Mouse (Mus musculus): ENCODE data around the gene Tmem268.

Tmem268 gene

DNA sequence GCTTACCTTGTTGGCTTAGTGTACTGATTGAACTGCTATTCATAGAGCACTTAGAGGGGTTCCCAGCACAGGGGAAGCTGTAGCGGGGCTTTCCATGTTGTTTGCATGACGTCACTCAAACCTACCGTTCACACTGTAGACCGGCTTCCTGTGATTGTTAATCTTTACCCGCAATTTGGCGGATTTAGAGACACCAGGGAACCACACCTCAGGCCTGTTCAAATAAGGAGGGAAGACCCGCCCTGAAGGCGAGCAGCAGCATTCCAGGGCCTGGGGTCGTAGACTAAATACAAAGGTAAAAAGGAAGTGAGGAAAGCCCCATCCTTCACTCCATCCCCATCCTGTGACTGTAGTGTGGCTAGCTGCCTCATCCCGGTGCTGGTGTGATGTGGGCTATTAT is 36.7 kb downstream of the Tmem268 start:
- peak in 1 of 2 experiments; percentile 13 for DNase-seq (ENCODE audit: low read depth in 2 of 2, low spot score in 2 of 2)

DNA sequence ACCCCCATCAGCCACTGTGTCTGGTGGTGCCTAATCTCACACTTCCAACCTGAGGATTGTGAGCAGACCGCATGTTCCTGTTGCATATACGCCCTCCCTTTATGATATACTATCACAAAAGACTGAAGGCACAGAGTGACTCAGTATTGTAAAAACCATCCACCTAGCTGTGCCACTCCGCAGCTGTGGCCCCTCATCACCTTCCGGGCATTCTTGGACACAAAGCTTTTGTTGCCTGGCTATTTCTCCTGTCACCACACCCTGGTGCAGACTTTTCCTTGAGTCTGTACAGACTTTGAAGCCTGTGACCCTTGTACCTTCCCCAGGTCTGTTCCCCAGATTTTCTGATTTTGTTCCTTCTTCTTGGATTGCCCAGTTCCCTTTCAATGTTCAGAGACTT is 37.4 kb downstream of the Tmem268 start:
- no peak for DNase-seq (ENCODE audit: low read depth in 2 of 2, low spot score in 2 of 2)

DNA sequence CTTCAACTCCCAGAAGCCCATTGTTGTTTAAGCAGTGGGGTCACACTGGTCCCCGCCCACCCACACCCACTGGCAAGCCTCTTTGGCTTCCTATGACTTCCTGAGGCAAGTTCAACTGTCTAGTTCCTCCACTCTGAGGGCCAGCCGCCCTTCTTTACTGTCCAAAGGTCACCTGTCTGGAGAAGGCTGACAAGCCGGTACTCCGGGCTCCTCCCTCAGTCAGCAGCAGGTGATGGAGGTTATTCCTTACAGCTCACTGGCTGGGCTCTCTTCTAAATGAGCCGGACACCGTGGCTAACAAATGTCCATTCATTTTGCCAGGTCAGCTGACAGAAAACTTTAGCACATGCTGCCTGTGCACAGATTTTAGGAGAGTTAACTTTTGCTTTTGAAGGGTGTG is 42.2 kb downstream of the Tmem268 start:
- DNase-seq (ENCODE audit: low read depth in 2 of 2, low spot score in 2 of 2): no peak

DNA sequence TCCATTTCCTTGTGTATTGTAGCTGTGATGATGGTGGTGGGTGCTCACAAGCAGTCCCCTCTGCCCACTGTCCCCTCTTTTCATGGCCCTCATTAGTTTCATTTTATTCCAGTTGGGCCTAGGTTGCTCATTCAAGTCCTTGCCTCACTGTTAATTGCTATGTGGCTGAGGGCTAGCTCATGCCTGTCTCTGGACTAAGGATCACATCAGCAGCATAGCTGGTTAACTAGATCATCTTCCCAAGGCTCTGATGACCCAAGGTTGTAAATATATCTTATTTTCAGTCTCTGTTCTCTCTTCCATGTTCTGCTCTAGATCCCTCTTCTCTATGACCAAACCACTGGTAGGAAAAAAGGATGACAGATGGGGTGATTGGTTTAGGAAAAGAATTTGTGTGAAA is 42.7 kb downstream of the Tmem268 start:
- DNase-seq (ENCODE audit: low read depth in 2 of 2, low spot score in 2 of 2): no peak

DNA sequence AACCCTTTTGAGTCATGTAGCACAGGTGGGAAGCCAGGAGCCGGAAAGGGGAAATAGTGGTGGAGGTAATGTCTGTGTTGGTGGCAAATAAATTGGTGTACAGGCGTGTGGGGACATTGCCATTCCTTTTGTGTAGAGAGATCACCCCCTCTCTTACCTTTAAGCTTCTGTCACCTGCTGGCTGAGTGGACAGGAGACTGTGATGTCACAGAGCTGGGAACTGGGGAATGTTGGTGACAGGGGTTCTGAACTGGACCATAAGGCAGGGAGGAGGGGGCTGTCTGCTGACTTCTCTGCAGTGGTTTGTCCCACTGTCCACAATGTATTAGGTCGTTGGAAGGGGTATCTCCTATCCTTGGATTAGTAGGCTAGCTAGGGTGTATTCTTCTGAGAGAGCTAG is 46.4 kb downstream of the Tmem268 start, which contains the start of gene Gm11213:
Gene Gm11213 (minus strand): TSS at position 317 of the 400 bp plus-strand sequence.
- no peak for DNase-seq (ENCODE audit: low read depth in 2 of 2, low spot score in 2 of 2)

DNA sequence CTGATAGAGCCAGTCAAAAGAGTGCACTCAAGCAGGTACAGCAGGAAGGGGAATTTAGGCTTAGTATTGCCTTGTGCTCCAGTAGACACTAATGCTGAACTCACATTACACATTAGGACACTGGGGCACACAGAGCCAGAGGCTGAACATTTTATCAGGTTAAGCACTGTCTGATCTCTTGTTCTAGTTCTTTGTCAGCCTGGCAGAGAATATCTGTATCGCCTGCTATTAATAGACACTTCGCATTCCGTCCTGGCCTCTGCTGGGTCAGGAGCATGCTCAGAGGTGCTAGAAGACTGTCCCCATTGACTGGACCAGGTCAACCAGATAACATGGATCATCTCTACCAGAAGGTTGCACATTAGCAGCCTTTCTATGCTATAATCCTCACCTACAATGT is 47.0 kb downstream of the Tmem268 start:
- no peak for DNase-seq (ENCODE audit: low read depth in 2 of 2, low spot score in 2 of 2)

DNA sequence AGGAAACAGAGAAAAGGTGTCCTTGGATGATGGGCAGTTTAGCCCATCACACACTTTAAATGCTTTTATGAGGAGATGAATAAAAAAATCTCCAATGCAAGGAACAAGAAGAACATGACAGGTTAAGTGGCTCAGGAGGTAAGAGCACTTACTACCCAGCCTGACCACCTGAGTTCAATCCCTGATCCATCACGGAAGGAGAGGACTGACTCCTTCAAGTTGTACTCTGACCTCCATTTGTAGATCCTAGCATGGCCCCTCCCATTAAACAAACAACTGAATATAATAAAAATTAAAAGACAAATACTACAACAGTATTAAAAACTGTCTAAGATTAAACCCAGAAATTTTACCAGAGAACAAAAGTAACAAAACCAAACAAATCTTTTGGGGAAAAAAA is 47.4 kb downstream of the Tmem268 start:
- no peak for DNase-seq (ENCODE audit: low read depth in 2 of 2, low spot score in 2 of 2)

DNA sequence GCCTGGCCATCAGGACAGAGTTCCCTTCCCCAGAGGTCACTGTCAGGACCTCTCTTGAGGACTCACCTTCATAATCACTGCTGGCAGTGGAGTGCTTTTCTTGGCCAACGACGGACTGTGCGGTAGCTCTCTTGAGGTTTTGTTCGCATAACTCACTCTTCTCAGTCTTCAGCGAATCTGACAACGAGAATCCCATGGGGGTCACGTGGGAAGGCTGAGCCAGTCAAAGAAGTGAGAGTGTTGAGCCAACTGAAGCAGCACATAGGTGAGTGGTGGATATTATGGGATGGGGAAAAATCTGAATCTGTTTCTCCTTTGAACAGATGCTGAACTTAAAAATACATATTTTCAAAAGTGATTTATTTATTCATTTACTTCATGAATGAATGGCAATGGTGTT is 49.8 kb downstream of the Tmem268 start:
- no peak for DNase-seq (ENCODE audit: low read depth in 2 of 2, low spot score in 2 of 2)

DNA sequence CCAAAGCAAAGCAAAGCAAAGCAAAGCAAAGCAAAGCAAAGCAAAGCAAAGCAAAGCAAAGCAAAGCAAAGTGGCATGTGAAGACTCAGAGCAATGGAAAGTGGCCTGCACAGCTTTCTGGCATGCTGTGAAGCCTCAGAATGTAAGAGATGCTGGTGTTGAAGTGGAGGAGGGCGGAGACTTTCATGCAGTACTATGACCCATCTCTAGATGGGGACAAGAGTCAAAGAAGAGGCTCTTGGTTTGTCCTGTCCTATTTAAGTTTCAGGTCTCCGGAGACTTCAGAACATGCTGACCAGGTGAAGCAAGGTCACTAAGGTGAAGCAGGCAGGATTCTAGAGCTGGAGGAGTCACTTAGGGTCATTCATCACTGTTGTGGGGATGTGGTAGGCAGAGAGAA is 63.3 kb downstream of the Tmem268 start:
- no peak for DNase-seq (ENCODE audit: low read depth in 2 of 2, low spot score in 2 of 2)

DNA sequence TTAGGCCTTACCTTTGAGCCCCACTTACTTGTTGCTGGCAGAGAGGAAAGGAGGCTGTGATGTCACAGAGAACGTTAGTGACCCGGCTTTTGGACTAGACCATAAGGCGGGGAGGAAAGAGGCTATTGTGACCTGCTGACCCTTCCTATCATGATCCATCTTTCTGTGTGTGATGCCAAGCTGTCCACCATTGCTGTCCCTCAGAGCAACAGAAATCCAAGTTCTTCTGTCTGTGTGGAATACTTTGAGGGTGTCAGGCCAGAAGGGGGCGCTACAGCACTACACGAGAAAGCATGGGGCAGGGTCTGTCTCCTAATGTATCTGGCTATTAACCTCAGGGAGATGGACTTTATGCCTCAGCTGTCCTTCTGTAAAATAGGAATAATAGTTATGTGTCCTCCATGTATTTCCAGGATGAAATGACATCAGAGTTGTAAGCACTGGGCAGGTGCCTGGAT is 63.8 kb downstream of the Tmem268 start, which contains the start of gene Tex48:
Gene Tex48 (minus strand): TSS at position 51 of the 458 bp plus-strand sequence.
- DNase-seq (ENCODE audit: low read depth in 2 of 2, low spot score in 2 of 2): peak; percentile 16

DNA sequence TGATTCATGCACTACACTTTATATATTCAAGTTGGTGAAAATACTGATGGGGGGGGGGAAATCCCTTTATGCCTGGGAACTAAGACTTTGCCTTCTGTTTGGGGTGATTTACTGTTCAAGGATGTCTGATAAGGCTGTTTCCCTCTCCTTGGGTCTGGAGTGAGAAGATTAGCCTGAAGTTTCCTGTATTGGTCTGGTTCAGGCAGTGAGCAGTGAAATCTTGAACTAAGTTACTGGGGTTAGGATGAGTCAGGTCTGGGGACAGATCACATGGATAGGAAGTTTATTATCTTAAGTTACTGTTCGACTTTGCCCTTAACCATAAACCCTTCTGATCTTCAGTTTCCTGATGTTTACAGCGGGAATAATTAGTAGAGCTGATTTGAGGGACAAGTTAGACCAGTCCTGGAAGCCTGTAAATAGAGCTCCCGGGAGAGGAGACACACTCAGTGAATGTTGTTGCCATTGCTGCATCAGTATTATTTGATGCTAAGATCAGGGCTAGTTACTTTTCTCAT is 67.0 kb downstream of the Tmem268 start:
- no peak for DNase-seq (ENCODE audit: low read depth in 2 of 2, low spot score in 2 of 2)

DNA sequence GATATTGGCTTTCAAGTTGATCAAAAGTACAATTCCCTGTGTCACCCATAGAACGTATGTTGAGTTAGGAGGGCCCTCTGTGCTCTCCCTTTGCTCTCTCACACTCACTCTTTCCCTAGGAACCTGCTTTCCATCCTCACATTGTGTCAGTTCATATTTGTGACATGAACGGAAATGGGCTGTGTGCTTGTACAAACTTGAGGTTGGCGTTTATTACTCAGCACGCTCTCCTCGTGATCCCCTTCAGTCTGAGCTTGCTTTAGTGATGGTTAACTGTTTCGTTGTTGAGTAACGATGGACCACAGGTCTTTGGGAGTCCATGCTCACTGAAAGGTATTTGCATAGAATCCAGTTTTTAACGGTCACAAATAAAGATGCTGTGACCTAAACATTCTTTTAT is 68.5 kb downstream of the Tmem268 start:
- no peak for DNase-seq (ENCODE audit: low read depth in 2 of 2, low spot score in 2 of 2)

DNA sequence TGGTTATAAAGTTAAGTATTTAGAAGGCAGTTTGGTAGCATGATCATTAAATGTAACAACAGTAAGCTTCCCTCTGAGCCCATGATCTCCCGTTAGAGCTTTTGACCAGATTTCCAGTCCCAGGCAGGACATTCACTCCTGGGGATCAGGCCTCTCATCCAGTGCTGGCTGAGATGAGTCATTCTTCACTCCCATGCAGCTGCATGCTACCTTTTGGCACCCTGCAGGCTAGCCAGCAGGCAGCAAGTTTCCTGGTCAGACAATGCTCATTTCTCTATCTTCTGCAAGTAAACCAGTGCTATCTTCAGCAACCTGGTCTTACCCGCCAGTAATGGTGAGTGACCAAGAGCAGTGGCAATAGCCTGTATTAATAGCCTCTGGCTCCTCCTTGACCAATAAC is 74.6 kb downstream of the Tmem268 start:
- no peak for DNase-seq (ENCODE audit: low read depth in 2 of 2, low spot score in 2 of 2)

Measured in CD8-positive naive resting alpha-beta T cell, adult 2 months (primary cell).